In genomic region chr12:42369029-42369577, GRCm38 (mm10) we compare ENCODE assay signal across 14 mouse cellular contexts.
"Had no signal": no experiment of that assay in that cellular context is flagged by ENCODE, and none has a peak within 500 bp of the region (broad histone marks: within the 10 kb centered on the region; RNA-seq: fewer than 3 reads in every experiment).

No protein-coding gene starts in this region.

- H3K9me3 ChIP-seq: kidney, embryonic 15.5 days; limb, embryonic 10.5 days; liver, embryonic 15.5 days; stomach, embryonic 15.5 days had no signal

- H3K27me3 ChIP-seq: kidney, embryonic 15.5 days; liver, embryonic 15.5 days; stomach, embryonic 15.5 days had no signal

- H3K27ac ChIP-seq: kidney, embryonic 15.5 days; left cerebral cortex, adult 2 months; limb, embryonic 10.5 days; liver, embryonic 15.5 days; stomach, embryonic 15.5 days had no signal

- H3K4me3 ChIP-seq: kidney, embryonic 15.5 days; left cerebral cortex, adult 2 months; limb, embryonic 10.5 days; liver, embryonic 15.5 days; stomach, embryonic 15.5 days had no signal

- H3K9ac ChIP-seq: kidney, embryonic 15.5 days; liver, embryonic 15.5 days; stomach, embryonic 15.5 days had no signal

- DNase-seq: kidney, adult 2 months; kidney, postnatal 25 days; lung, adult 2 months; lung, postnatal 36 days; right cerebral cortex, postnatal 14 days; thymus, adult 2 months; thymus, postnatal 36 days had no signal

- H3K4me2 ChIP-seq: kidney, embryonic 15.5 days; liver, embryonic 11.5 days; liver, embryonic 15.5 days; stomach, embryonic 15.5 days had no signal

- ATAC-seq: lung, postnatal 0 days had no signal

- H3K36me3 ChIP-seq: kidney, embryonic 15.5 days; limb, embryonic 10.5 days; liver, embryonic 15.5 days; stomach, embryonic 15.5 days had no signal

- H3K4me1 ChIP-seq: kidney, embryonic 15.5 days; limb, embryonic 10.5 days; liver, embryonic 15.5 days; stomach, embryonic 15.5 days had no signal
